Mouse (Mus musculus) liver, adult 2 months (tissue): Measurements from ENCODE around the gene Mip.
"Not testable (repeated sequence)": the region's sequence is repeated elsewhere in the genome, so short reads cannot be mapped to it uniquely, and the experiment has no call there.

Experiments
- CTCF ChIP-seq: fragments of 200-500 bp; IDR thresholded peaks from 2 replicates; pipeline ENCODE4 v1.5.1; 2011; ENCODE audit warnings: low read depth, low read length, control low read depth
- POLR2A ChIP-seq: fragments of 200-500 bp; IDR thresholded peaks from 2 replicates; pipeline ENCODE4 v1.6.1; 2011; ENCODE audit warnings: low read length, control low read depth; ENCODE audit not compliant: insufficient read depth; ENCODE audit errors: extremely low read depth

DNA sequence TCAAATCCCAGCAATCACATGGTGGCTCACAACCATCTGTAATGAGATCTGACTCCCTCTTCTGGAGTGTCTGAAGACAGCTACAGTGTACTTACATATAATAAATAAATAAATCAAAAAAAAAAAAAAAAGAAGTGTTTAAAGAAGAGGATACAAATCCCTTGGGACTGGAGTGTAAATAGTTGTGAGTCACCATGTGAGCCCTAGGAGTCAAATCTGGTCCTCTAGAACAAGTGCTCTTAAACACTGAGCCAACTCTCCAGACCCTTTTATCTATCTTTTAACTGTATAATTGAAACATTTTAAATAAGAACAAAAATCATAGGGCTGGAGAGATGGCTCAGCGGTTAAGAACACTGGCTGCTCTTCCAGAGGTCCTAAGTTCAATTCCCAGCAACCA is 49.7 kb downstream of the Mip start:
- not testable (repeated sequence) for TF ChIP-seq POLR2A, CTCF
